Mouse (Mus musculus): ENCODE data around the gene Bpifb6.

DNA sequence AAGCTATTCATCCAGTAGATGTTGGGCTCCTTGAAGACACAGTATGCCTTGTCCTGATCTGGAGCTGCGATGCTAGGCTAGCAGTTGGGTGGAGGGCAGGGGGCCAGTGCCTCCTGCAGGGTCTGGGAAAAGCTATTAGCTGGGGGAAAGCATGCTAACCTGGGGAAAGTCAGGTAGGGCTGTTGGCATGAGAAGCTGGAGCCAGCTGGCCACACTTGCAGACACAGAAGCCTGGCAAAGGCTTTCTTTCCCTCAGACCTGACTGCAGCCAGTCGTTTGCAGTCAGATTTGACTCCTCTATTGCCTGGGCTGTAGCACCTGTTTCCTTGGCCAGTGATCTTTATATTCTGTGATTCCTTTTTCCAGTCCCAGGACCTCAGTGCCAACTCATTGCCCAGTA lies 40.6 kb upstream of the Bpifb6 start:
- TF ChIP-seq CTCF (IDR thresholded peaks at IDR 0.05; ENCODE audit: low read depth) (no peak), EP300 (IDR thresholded peaks at IDR 0.05; ENCODE audit: low read depth) (no peak)
